Mouse (Mus musculus): ENCODE results near the gene Samd7.
A peak's percentile ranks its signal among the peaks of the same experiment; 100 is the strongest.

Samd7 gene

DNA sequence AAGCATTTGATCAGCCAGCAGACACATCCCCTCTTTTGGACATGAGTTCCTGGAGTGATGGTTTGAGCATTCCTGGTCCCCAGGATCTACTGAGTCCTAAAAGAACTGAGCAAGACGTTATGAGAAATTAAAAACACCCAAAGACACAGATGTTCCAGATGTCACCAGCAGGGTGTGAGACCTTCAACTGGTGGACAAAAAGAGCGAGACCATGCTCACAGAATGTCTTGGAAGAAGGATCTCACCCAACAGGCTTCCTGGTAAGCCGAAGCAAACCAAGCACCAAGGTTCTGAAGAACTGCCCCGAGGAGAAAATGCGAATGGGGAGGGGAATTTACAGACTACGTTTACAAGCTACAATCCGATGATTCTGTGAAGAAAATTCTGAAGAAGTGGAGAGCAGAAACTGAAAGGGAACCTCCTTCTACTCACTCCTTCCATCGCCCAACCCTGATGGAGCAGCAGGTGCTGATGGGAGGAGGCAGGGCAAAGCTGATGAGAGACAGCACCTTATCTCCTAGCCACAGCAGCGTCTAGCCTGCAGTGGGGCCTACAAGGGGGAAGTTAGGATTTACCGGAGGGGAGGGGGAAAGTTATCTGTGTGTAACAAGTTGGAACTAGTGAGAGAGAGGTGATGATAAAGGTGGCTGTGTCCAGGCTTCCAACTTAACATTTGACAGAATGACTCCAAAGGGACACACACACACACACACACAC lies 19.4 kb downstream of the Samd7 start:
- DNase-seq = no peak

DNA sequence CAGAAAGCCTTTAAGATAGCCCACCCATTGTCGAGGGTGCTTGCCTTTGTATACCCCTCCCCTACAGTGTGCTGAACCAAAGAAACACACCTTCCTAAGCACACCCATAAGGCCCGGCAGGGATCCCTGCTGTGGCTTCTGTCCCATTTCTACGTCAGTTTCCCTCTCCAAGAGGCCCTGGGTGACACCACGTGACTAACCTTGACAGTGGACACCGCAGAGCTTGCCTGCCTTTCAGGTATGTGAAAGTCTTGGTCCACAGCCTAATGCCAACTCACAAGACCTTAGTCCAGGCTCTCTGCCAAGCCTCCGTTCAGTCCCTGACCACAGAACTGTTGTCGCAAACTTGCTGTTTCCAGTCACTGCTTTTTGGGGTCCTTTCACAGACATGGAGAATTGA lies 20.1 kb downstream of the Samd7 start:
- peak; percentile 88 for DNase-seq

DNA sequence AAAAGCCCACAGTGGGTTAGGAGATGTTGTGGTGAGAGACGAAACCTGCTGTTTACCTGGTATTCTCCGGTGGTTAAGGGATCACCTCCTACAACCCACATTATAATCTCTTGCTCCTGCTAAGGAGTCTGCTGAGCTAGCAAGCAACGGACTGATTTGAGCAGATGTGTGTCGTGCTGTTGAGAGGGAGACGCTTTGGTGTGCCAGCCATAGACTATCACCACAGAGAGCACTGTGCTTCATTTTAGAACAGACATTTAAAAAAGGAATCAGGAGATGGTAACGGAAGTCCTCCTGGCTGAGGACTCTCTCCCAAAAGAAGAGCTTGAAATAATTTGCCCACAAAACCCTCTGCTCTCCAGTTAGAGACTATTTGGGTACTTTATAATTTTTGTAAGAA lies 21.2 kb downstream of the Samd7 start:
- DNase-seq = no peak

DNA sequence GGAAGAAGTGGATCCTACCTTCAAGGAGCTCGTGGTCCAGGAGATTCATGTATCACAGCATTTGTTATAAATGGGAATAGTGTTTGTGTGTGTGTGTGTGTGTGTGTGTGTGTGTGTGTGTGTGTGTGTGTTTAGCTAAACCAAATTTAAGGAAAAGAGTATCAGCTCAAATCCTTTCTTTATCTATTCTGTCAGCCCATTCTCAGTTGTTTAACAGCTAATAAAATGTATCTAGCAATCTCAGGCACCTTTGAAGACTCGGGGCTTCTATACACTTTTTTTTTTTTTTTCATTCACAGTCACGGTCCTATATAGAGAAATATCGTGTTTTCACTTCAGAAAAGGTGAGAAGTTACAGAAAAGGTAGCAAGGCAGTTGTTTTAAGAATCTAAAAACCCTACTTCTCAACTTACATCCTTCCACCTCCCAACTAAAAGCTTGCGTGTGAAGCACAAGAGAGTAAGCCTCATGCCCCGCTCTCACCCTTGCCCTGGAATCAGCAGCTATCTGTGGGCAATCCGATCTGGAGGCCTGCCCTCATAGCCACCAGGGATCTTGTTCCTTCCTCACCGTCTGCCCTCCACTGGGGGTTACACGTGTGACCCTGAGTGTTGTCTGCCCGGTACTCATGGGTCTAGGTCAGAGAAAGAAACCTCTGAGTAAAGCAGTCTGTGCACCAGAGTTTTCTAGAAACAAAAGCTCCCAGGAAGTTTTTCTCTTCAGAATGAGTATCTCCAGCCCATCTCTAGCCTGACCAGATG lies 23.8 kb downstream of the Samd7 start:
- DNase-seq = no peak

DNA sequence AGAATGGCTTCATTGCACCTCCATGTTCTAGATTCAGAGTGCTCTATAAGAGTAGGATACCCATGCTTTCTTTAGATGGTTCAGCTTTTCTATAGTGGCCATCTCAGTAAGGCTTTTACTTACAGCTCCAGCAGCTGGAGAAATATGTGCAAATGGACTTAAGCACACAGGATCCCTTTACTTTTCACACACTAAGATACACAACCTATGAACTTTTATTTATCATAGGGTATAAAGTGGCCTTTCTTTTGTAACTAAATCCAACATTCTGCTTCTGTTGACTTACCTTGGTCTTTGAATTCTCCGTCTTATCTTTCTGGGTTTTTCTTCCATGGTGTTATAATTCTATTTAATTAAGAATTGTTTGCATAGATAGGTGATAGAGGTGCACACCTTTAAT lies 25.5 kb downstream of the Samd7 start:
- no peak for DNase-seq

DNA sequence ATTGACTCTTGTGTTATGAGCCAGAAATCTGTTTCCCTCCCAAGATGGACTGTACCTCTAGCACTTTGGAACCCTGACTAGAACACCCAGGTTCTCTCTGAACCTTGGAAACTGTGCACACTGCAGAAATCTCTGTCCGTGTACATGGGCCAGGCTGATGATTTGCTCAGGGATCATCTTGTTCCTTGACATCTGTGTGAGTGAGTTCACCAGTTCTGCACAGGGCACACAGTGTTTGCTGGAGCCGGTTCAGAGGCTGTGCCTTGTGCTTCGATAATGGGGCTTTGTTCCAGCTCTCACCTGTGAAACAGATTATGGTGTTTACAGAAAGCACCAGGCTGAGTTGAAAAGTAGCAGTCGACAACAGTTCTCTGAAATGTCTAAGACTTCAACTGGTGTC lies 26.5 kb downstream of the Samd7 start:
- peak; percentile 67 for DNase-seq

DNA sequence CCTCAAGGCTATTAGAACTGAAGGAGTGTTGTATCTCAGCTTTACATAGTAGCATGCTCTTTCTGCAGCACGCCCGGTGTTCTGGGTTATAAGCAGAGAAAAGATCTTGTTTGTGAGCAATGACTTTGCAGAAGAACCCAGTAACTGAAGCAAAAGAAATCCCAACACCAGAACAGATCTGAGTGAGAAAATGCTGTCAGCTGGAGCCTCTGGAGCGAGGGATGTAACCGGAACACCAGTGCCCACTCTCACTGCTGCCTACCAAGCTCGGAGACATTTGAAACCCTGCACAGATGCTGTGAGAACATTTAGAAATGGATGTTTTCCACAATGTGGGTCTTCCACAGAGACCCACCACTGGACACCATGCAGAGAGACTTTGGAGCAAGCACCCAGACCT lies 28.6 kb downstream of the Samd7 start:
- DNase-seq = no peak

DNA sequence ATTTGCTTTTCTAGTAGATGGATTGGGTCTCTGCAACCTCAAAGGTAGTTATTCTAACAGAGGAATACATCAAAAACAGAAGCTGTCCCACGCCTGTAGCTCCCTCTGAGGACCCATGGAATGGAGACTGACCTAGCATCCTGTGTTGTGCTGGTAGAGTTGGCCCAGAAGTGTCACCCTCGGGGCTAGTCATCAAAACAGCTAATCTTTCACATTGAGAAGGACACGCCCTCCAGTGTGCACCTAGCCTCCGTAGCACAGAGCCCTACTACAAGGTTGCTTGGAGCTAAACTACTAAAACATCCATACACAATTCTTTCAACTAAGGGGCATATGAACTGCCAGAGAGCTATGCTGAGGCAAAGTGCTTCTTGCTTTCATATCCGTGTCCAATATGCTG lies 31.9 kb downstream of the Samd7 start:
- DNase-seq = no peak

DNA sequence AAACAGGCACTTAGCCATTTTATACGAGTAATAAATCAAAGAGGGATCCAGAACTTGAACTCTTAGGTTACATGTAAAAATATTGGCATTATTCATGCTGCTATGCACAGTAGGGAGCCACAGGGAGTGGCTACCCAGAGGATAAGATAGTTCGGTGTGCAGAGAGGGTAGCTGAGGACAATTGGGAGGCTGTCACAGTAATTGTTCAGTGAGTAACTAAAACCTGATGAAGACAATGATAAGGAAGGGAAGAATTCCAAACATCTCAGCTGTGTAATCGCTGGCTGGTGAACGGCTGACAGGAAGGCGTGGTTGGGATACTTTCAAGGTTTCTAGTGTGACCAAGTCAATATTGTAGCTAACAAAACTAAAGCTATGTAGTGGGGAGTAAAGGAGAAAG lies 42.4 kb downstream of the Samd7 start:
- DNase-seq = no peak

DNA sequence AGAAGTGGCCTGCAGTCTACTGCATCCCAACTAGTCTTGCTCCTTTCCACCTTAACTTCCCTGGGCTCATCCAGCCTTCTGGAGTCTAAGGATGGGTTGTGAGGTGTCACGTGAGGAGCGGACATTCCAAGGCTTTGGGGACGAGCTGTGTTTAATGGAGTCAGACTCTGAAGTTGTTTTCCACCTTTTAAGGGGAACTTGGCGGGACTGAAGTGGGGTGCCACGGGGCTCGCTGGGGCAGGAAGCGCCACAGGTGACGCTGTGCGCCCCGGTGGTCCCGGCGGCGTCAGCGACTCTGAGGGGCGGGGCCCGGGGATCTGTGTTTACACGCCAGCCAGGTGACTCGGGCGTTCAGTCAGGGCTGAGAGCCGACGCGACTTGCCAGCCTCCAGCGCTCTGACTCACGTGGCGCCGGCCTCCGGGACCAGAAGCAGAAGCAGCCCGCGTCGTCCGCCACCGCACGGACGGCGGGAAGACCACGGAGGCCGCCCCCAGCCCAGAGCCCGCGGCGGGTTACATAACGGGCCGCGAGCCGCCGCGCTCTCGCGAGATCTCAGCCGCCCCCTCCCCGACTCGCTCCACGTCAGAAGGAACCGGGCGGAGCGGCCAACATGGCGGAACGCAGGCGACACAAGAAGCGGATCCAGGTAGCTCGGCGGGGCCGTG lies 46.8 kb downstream of the Samd7 start, which contains the start of gene Sec62:
Sec62 (plus strand) TSS at position 139 of the 666 bp plus-strand sequence.
- DNase-seq = peak; percentile 91

DNA sequence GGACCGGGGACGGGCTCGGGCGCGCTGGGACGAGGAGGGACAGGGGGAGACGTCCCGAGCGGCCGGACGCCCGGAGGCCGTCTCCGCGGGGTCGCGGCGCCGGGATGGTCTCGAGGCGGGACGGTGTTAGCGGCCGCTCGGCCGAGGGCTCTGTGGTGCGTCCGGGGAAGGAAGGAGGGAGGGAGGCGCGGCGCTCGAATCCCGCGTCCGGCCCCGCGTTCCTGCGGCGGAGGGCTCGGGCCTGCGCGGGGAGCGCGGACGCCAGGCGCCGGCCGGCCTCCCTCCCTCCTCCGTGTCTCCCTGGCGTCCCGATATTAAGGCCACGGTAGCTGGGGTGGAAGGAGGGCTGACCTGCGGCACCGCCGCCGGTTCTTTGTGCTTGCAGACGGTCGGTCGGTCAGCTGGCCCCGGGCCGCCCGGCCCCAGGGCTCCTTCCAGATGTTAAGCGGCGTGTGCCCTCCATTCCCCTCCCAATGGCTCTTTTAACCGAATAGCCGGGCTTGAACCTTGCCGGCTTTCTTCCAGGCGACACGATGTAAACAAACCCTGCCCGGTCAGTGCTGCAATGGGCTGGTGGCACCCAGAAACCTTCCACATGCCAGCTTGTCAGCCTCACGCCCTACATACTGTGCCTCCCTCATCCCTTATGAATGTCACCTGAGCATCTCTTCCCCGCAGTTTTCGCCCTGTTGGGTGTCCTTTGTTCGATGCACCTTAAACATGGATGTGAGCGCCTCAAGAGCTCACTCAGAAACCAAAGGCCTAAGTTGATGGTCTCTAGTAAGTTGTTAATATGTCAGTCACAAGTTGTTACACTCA lies 47.5 kb downstream of the Samd7 start:
- peak; percentile 58 for DNase-seq

DNA sequence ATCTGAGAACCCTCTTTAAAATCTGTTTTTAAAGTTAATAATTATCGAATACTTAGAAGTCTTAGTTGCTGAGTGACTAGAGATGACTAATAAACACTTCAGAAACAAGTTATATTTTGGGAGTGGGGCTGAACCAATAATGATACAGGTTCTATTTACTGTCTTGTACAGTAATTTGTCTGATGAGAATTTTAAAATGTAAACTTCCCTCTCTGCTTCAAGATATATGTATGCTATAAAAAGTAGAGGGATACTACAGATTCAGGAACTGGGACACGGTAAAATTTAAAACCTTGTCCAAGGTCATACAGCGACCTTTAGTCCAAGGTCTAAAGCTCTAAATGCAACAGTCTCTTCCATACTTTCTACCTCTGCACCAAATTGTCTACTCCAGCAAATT lies 56.1 kb downstream of the Samd7 start:
- no peak for DNase-seq

DNA sequence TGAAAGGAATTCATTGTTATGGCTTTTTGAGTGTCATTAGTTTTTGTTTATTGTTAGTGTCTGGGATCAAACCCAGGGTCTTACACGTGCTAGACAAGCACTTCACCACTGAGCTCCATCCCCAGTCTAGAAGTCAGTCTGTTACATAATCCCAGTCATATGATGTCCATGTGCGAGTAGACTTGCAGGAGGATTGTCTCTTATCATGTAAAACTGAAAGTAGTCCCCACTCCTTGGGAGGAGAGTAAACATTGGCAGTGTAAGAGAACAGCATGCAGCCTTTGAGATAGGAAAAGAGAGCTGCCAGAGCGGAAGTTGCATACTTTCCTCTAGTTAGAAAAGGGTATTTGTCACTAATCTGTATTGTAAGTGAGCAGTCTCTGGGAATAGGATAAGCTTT lies 66.8 kb downstream of the Samd7 start:
- DNase-seq = no peak
